Mouse (Mus musculus): ENCODE data around the gene Fam189a1.

- TF ChIP-seq CTCF (conservative IDR thresholded peaks at IDR 0.05 in 1 of 2, IDR thresholded peaks at IDR 0.05 in 1 of 2; ENCODE audit: low read depth in 2 of 2, low read length in 2 of 2) (no peak), ETS1 (conservative IDR thresholded peaks at IDR 0.05; ENCODE audit: low read depth, low read length) (no peak), EP300 (IDR thresholded peaks at IDR 0.05; ENCODE audit: low read length) (no peak), JUND (conservative IDR thresholded peaks at IDR 0.05; ENCODE audit: low read depth, low read length) (no peak), POLR2A (IDR thresholded peaks at IDR 0.05; ENCODE audit: low read depth, low read length) (no peak), E2F4 (IDR thresholded peaks at IDR 0.05; ENCODE audit: insufficient replicate concordance, low read depth, low read length) (no peak), SMC3 (IDR thresholded peaks at IDR 0.05; ENCODE audit: low read depth, low read length) (no peak), POLR2AphosphoS2 (IDR thresholded peaks at IDR 0.05; ENCODE audit: low read depth, low read length) (no peak), MAX (IDR thresholded peaks at IDR 0.05; ENCODE audit: low read length) (no peak), USF1 (IDR thresholded peaks at IDR 0.05; ENCODE audit: low read depth, low read length) (no peak), USF2 (conservative IDR thresholded peaks at IDR 0.05; ENCODE audit: low read depth, low read length) (no peak)
These were observed 317.1 kb downstream of the Fam189a1 start for GRCm38 (mm10) chr7:64839281-64839680.
